Mouse (Mus musculus): ENCODE results near the gene Cadps.

DNA sequence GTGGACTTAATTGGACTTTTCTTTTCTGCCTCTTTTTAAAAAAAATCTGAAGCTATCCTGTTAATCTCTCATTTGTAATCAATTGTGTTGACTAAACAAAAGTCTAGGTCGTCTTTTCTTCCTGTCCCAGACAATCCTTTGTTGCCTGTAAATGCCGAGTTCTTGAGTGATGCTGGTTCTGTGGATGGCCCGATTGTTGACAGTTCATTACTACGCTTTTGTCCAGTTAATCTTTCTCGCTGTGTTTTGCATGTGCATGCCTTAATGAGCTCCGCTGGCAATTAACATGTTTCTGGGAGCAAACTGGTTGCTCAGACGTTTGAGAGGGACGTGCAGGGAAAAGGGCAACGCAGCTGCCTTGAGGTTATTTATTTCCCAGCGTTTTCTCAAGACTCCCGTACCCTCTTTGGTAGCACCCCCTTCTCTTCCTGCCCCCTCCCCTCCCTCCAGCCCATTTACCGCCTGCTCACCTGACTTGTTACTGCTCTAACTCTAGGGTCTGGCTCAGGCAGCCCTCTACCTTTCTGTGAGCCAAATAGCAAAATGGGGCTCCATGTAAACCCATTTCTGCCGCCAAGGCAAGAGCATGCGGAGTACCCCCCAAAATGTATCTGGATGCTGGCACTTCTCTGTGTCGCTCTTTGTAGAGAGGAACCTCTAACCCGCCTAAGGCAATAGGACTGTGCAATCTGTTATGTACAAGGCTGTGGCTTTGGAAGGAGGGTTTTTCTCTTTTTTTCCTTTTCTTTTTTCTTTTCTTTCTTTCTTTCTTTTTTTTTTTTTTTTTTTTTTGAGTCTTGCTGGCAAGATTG is 484.7 kb downstream of the Cadps start:
- TF ChIP-seq CTCF (IDR thresholded peaks at IDR 0.05), result no peak
- no peak for TF ChIP-seq EP300 (IDR thresholded peaks at IDR 0.05; ENCODE audit: insufficient read depth, low read depth, low read length)

Measured in heart, adult 2 months (tissue).